Mouse (Mus musculus) embryonic facial prominence, embryonic 14.5 days (tissue): Measurements from ENCODE around the gene Vdr. TPM values are rescaled to one million over a fixed set of nuclear protein-coding genes. Genes with fewer than 3 reads are reported as not detected.
A peak's percentile ranks its signal among the peaks of the same experiment; 100 is the strongest.

ENCODE experiments used
- ATAC-seq: fragments of 200-750 bp; cut with Nextera tagmentation; 2 replicates; pipeline ENCODE4 v1.8.0; 2017; ENCODE audit warnings: low read depth, moderate number of reproducible peaks, moderate TSS enrichment
- DNase-seq: peaks from one replicate; pipeline ENCODE4 v3.0.0-alpha.2; 2015; ENCODE audit warnings: low spot score
- H3K27ac ChIP-seq: fragments of 300-500 bp; sonication (generic); replicated peaks from 2 replicates; pipeline ENCODE4 v1.5.1; 2014; ENCODE audit warnings: low read depth, mild to moderate bottlenecking, low read length, moderate library complexity
- H3K27me3 ChIP-seq: fragments of 300-500 bp; sonication (generic); replicated peaks from 2 replicates; pipeline ENCODE4 v1.6.1; 2014; ENCODE audit warnings: low read length; ENCODE audit not compliant: control insufficient read depth, insufficient read depth
- H3K36me3 ChIP-seq: fragments of 300-500 bp; sonication (generic); 2 replicates; pipeline ENCODE4 v1.6.1; 2014; ENCODE audit warnings: low read length, mixed read lengths; ENCODE audit not compliant: control insufficient read depth, insufficient read depth
- H3K4me1 ChIP-seq: fragments of 300-500 bp; sonication (generic); 2 replicates; pipeline ENCODE4 v1.6.1; 2014; ENCODE audit warnings: antibody characterized with exemption, low read length; ENCODE audit not compliant: control insufficient read depth, insufficient read depth
- H3K4me2 ChIP-seq: fragments of 300-500 bp; sonication (generic); 2 replicates; pipeline ENCODE4 v1.6.1; 2014; ENCODE audit warnings: low read depth, mild to moderate bottlenecking, low read length, moderate library complexity, mixed read lengths
- H3K4me3 ChIP-seq: fragments of 300-500 bp; sonication (generic); 2 replicates; pipeline ENCODE4 v1.5.1; 2014; ENCODE audit warnings: low read depth, mild to moderate bottlenecking, low read length
- H3K9ac ChIP-seq: fragments of 300-500 bp; sonication (generic); 2 replicates; pipeline ENCODE4 v1.6.1; 2014; ENCODE audit warnings: low read depth, mild to moderate bottlenecking, low read length, moderate library complexity, mixed read lengths
- H3K9me3 ChIP-seq: fragments of 300-500 bp; sonication (generic); 2 replicates; pipeline ENCODE4 v1.6.1; 2016; ENCODE audit warnings: low read length; ENCODE audit not compliant: control insufficient read depth
- WGBS: fragments of 180-500 bp; shearing (Covaris S2); extraction: QIAGEN DNeasy Blood & Tissue Kit; methylation state at CpG from one replicate; pipeline ENCODE4 v1.1.7; 2014; 5-methylcytosine and 5-hydroxymethylcytosine counted together
- polyA plus RNA-seq: library from polyadenylated mRNA; unstranded; fragments of >200 nt; fragmentation: Nextera tagmentation; extraction: Ambion mirVana; gene quantifications from 2 replicates; pipeline ENCODE4 v1.2.1, GENCODE M21; 2014

Gene Vdr
- polyA plus RNA-seq, 1 experiment from 2014 or later = 3.6 TPM

DNA sequence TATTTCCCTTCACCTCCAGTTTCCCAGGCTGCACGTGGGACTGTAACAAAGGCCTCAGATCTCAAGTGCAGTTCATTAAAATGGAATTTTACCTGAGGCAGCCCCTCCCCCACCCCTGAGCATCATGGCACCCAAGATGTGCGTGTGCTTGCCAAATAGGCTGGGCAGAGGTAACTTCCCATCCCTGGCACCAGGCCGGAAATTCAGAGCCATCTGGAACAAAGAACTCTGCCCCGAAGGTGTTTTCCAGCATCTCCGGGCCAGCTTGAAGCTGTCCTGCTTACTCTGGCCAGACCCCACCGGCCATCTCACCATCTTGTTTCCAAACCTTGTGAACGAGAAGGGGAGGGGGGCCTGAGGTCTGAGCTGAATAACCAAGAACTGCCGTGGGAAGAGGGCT is 10.7 kb downstream of the Vdr start:
- Histone ChIP-seq H3K36me3 (no peaks in the 10 kb centered on the region), H3K27ac (no peak overlapping the region), H3K27me3 (no peaks in the 10 kb centered on the region), H3K9ac (no peak overlapping the region), H3K4me3 (no peak overlapping the region), H3K9me3 (no peaks in the 10 kb centered on the region), H3K4me2 (no peak overlapping the region), H3K4me1 (peaks cover 7% of the 10 kb centered on the region)
- ATAC-seq = no peak
- 68% methylated on average over 8 of the region's 8 CpGs for WGBS
- no peak for DNase-seq

DNA sequence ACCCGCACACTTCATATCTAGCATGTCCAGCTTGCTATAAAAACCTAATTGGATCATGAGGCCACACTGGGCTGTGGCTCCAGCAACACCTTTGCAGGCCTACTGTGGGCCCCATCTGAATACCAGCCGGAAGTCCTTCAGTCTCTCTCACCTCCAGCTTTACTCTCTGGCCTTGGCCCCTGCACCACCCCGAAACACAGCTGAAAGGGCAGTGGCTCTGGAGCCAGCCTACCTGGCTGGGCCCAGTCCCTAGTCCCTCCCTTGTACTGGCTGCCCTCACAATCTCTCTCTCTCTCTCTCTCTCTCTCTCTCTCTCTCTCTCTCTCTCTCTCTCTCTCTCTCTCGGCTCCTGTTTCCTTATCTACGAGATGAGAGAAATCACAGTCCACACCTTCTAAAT is 11.6 kb downstream of the Vdr start:
- Histone ChIP-seq H3K4me3 (no peak overlapping the region), H3K9ac (no peak overlapping the region), H3K27me3 (no peaks in the 10 kb centered on the region), H3K4me1 (peaks cover 4% of the 10 kb centered on the region; the same call in 1 of the 2 replicates), H3K4me2 (no peak overlapping the region), H3K9me3 (no peaks in the 10 kb centered on the region), H3K36me3 (no peaks in the 10 kb centered on the region), H3K27ac (no peak overlapping the region)
- ATAC-seq (no peak), DNase-seq (no peak)
- WGBS = 94% methylated on average over 5 of the region's 5 CpGs

DNA sequence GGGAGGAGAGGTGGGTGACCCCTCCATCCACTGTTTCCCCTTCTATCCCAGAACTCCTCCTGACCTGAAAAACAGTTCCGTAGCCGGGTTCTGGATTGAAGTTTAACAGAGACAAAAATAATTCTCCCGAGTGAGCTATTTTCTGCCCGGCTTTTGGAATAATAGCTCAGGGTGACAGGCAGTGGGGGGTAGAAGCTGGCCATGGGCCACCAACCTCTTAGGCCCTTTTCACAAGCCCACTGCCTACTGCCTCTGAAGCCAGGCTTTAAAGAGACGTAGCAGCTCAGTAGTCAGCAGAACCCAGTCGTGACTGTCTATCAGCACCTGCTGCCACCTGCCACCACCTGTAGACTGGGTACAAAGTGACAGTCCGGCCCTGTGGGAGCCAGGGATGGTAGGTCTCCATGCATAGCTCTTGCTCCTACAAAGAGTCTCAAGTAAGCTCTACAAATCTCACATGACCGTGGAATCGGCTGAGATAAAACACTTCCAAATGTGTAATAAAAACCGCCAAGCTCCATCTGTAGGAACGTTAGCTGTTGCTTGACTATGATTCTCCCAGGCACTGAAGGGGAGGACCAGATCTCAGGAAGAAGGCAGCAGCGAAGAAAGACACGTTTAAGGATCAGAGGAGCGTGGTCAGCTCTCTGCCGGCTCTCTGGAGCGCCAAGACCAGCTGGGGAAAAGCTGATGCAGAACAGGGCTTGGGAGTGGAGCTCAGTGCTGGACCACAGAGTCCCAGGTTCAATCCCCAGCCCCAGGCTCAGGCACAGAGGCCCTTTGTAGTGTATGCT is 13.4 kb downstream of the Vdr start:
- H3K27me3 ChIP-seq = no peaks in the 10 kb centered on the region
- ATAC-seq = no peak
- WGBS = 62% methylated on average over 16 of the region's 16 CpGs

DNA sequence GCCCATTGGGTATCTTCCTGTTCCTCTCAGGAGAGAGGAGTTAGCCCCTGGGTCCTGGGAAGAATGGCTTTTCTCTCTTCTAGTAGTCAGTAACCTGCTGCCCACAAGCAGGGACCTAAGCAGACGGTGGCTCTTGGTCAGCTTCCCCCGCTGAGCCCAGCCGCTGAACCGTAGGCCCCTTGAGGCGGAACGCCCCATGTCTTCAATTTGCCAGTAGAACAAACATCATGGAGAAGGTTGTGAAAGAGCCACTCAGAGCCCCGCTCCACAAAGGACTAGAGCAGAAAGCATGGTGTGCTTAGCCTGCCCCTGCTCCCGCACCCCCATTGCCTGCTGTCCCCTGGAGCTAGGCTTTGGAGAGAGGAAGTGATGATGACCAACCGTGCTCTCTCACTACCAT is 14.1 kb downstream of the Vdr start:
- no peak overlapping the region for H3K9ac ChIP-seq
- H3K36me3 ChIP-seq = no peaks in the 10 kb centered on the region
- H3K4me1 ChIP-seq = peaks cover 4% of the 10 kb centered on the region; the same call in 1 of the 2 replicates
- H3K9me3 ChIP-seq = no peaks in the 10 kb centered on the region
- ATAC-seq (no peak), DNase-seq (no peak)
- H3K27ac ChIP-seq = no peak overlapping the region
- H3K4me2 ChIP-seq = no peak overlapping the region
- H3K4me3 ChIP-seq = no peak overlapping the region
- 83% methylated on average over 9 of the region's 9 CpGs for WGBS
- no peaks in the 10 kb centered on the region for H3K27me3 ChIP-seq

More for the DNA sequence above, 13.4 kb downstream of the Vdr start:
- Histone ChIP-seq H3K4me1 (peaks cover 4% of the 10 kb centered on the region; the same call in 1 of the 2 replicates), H3K9ac (no peak overlapping the region), H3K36me3 (no peaks in the 10 kb centered on the region), H3K4me2 (no peak overlapping the region), H3K27ac (no peak overlapping the region), H3K9me3 (no peaks in the 10 kb centered on the region), H3K4me3 (no peak overlapping the region)
- no peak for DNase-seq

DNA sequence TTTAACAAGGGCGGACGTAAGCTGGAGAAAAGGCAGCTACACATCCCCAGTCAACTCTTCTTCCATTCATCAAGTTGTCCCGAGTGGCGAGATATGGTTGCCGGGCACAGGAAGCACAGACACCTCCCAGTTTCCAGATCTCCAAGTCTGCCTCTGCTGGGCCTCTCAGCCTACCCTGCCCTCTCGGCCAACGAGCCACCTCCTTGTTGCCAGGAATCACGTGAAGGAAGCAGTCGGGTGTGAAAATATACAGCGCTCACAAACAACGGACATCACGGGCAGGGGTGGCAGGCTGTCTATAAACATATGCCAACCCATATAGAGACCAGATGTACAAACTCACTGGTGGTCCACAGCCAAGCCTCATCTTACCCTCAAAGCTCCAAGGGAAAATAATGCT is 14.6 kb downstream of the Vdr start:
- DNase-seq (no peak), ATAC-seq (no peak)
- no peak overlapping the region for H3K4me3 ChIP-seq
- peaks cover 4% of the 10 kb centered on the region; the same call in 1 of the 2 replicates for H3K4me1 ChIP-seq
- no peaks in the 10 kb centered on the region for H3K36me3 ChIP-seq
- H3K9me3 ChIP-seq = no peaks in the 10 kb centered on the region
- 72% methylated on average over 12 of the region's 12 CpGs for WGBS
- H3K27me3 ChIP-seq = no peaks in the 10 kb centered on the region
- H3K4me2 ChIP-seq = no peak overlapping the region
- H3K9ac ChIP-seq = no peak overlapping the region
- H3K27ac ChIP-seq = no peak overlapping the region

DNA sequence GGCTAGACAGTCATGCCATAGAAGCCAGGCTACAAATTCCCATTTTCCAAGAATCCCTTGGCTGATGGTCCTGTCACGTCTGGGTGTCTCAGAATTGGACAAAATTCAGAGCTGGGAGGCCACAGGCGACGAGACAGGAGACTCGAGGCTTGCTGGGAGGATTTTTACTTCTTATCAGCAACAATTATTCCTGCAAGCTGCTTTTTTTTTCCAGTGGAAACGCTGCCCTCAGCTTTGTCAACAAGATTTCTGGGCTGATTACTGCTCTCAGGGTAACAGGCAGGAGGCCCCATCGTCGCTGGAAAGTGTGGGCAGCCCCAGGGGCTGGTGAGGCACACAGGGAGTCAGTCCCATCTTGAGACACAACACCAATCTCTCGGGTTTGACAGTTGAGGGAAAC is 17.9 kb downstream of the Vdr start:
- no peak overlapping the region for H3K4me3 ChIP-seq
- H3K9ac ChIP-seq = no peak overlapping the region
- ATAC-seq (no peak), DNase-seq (no peak)
- 60% methylated on average over 8 of the region's 8 CpGs for WGBS
- H3K9me3 ChIP-seq = no peaks in the 10 kb centered on the region
- no peak overlapping the region for H3K4me2 ChIP-seq
- no peaks in the 10 kb centered on the region for H3K27me3 ChIP-seq
- no peaks in the 10 kb centered on the region for H3K36me3 ChIP-seq
- H3K4me1 ChIP-seq = peaks cover 3% of the 10 kb centered on the region; the same call in 1 of the 2 replicates
- H3K27ac ChIP-seq = no peak overlapping the region

DNA sequence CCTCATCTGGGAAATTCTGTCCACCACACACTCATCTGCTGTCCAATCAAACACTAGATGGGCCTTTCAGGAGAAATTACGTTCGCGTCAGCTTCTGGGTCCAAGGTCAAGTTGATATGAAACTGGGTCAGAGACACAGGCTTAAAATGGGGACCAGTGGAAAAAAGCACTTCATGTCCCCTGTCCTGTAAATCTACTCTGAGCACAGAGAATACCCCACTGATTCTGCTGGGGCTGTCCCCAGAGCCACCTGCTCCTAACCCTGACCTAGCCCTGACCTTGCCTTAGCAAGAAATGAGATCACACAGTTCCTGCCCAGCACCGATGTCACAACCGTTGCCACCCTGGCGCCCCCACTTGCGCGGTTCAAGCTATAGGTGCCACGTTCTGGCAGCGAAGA is 20.0 kb downstream of the Vdr start:
- DNase-seq (no peak), ATAC-seq (no peak)
- Histone ChIP-seq H3K4me1 (no peaks in the 10 kb centered on the region), H3K36me3 (no peaks in the 10 kb centered on the region), H3K9ac (no peak overlapping the region), H3K4me3 (no peak overlapping the region), H3K27me3 (no peaks in the 10 kb centered on the region), H3K4me2 (no peak overlapping the region), H3K9me3 (no peaks in the 10 kb centered on the region), H3K27ac (no peak overlapping the region)
- WGBS = 91% methylated on average over 10 of the region's 10 CpGs

DNA sequence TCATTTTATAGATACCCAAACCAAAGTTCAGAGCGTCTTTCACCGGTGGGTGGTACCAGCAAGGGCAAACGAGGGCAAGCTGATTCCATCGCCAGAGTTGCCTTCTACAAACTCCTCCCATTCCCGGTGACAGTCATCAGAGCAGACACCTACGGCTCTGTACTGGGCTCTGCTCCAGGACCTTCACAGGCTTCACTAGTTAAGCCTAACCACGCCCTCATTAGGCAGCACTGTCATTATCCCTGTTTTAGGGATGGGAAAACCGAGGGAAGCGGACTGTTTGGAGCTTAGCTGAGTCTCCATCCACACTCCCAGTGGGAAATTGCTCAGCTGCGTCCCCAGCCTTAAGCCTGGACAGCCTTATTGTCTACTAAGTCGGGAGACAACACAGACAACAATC is 20.4 kb downstream of the Vdr start:
- DNase-seq (peak; percentile 34), ATAC-seq (no peak)
- Histone ChIP-seq H3K27me3 (no peaks in the 10 kb centered on the region), H3K36me3 (no peaks in the 10 kb centered on the region), H3K4me3 (no peak overlapping the region), H3K4me1 (no peaks in the 10 kb centered on the region), H3K9ac (no peak overlapping the region), H3K9me3 (no peaks in the 10 kb centered on the region), H3K4me2 (no peak overlapping the region), H3K27ac (no peak overlapping the region)
- 57% methylated on average over 11 of the region's 11 CpGs for WGBS

DNA sequence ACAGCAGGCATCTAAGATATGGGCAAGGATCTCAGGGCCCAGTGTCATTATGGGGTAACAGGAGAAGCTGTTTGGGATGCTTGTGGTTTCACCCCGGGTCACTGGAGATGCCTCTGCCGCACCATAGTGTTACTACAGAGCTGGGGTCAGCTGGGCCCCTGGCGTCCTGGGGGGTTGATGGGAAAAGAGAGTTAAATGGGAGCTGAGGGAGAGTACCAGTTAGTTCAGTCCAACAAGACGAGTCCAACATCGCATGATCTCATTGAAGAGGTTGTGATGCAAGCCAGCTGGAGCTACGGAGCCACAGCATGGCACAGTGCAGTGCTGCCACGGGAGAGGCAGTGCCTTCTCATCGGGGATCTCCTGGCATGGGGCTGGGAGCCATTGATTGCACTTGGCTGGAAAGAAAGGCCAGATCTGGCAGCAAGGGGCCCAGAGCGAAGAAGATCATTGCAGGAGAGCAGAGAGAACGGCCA is 22.9 kb downstream of the Vdr start:
- H3K4me3 ChIP-seq = no peak overlapping the region
- WGBS = 66% methylated on average over 10 of the region's 10 CpGs
- no peak overlapping the region for H3K9ac ChIP-seq
- DNase-seq (no peak), ATAC-seq (no peak)
- no peak overlapping the region for H3K27ac ChIP-seq
- no peaks in the 10 kb centered on the region for H3K27me3 ChIP-seq
- no peaks in the 10 kb centered on the region for H3K36me3 ChIP-seq
- H3K9me3 ChIP-seq = no peaks in the 10 kb centered on the region
- no peaks in the 10 kb centered on the region for H3K4me1 ChIP-seq
- H3K4me2 ChIP-seq = no peak overlapping the region
